Mouse (Mus musculus): ENCODE measurements around the gene Slc35a5. TPM values are rescaled to one million over a fixed set of nuclear protein-coding genes. Genes with fewer than 3 reads are reported as not detected.

The Slc35a5 gene
- polyA plus RNA-seq, 1 experiment from 2014 or later: 21.6 TPM

GRCm38 (mm10) chr16:45158136-45158521, 377 bp downstream of the Slc35a5 start:
- under 1% methylated on average over 20 of the region's 20 CpGs for WGBS
- ATAC-seq (ENCODE audit: low read depth): peak; percentile 74
- Histone ChIP-seq H3K36me3 (ENCODE audit: control insufficient read depth, insufficient read depth, low read length) (peaks cover 4% of the 10 kb centered on the region; the same call in 1 of the 2 replicates), H3K27ac (ENCODE audit: low read length) (peak overlapping the region; percentile 97), H3K4me3 (ENCODE audit: low read length) (peak overlapping the region; percentile 81), H3K9ac (ENCODE audit: low read length) (peak overlapping the region; percentile 90), H3K4me1 (replicated peaks; ENCODE audit: control insufficient read depth, insufficient read depth, low read length) (peaks cover 8% of the 10 kb centered on the region), H3K27me3 (ENCODE audit: control insufficient read depth, insufficient read depth, low read depth, low read length) (no peaks in the 10 kb centered on the region), H3K4me2 (ENCODE audit: low read depth, low read length) (peak overlapping the region; percentile 92), H3K9me3 (ENCODE audit: control insufficient read depth, low read length) (no peaks in the 10 kb centered on the region)

- Histone ChIP-seq H3K27ac (ENCODE audit: low read length) (no peak overlapping the region), H3K4me1 (replicated peaks; ENCODE audit: control insufficient read depth, insufficient read depth, low read length) (peaks cover 6% of the 10 kb centered on the region), H3K4me2 (ENCODE audit: low read depth, low read length) (no peak overlapping the region), H3K36me3 (ENCODE audit: control insufficient read depth, insufficient read depth, low read length) (peaks cover 6% of the 10 kb centered on the region), H3K9ac (ENCODE audit: low read length) (no peak overlapping the region), H3K27me3 (ENCODE audit: control insufficient read depth, insufficient read depth, low read depth, low read length) (no peaks in the 10 kb centered on the region), H3K9me3 (ENCODE audit: control insufficient read depth, low read length) (no peaks in the 10 kb centered on the region), H3K4me3 (ENCODE audit: low read length) (no peak overlapping the region)
- 68% methylated on average over 3 of the region's 3 CpGs for WGBS
- ATAC-seq (ENCODE audit: low read depth): no peak
Measured at GRCm38 (mm10) chr16:45154741-45155250, 3.7 kb downstream of the Slc35a5 start.

GRCm38 (mm10) chr16:45148488-45149082, 9.9 kb downstream of the Slc35a5 start:
- Histone ChIP-seq H3K4me1 (replicated peaks; ENCODE audit: control insufficient read depth, insufficient read depth, low read length) (0 out of 2 replicates have a peak, but pooled peaks cover 2% of the 10 kb centered on the region), H3K4me3 (ENCODE audit: low read length) (no peak overlapping the region), H3K27ac (ENCODE audit: low read length) (no peak overlapping the region), H3K9ac (ENCODE audit: low read length) (no peak overlapping the region), H3K4me2 (ENCODE audit: low read depth, low read length) (no peak overlapping the region), H3K36me3 (ENCODE audit: control insufficient read depth, insufficient read depth, low read length) (peaks cover 24% of the 10 kb centered on the region), H3K9me3 (ENCODE audit: control insufficient read depth, low read length) (no peaks in the 10 kb centered on the region), H3K27me3 (ENCODE audit: control insufficient read depth, insufficient read depth, low read depth, low read length) (no peaks in the 10 kb centered on the region)
- 90% methylated on average over 10 of the region's 10 CpGs for WGBS
- no peak for ATAC-seq (ENCODE audit: low read depth)

GRCm38 (mm10) chr16:45145119-45145518, 13.4 kb downstream of the Slc35a5 start:
- no peaks in the 10 kb centered on the region for H3K9me3 ChIP-seq (ENCODE audit: control insufficient read depth, low read length)
- H3K36me3 ChIP-seq (ENCODE audit: control insufficient read depth, insufficient read depth, low read length): peaks cover 34% of the 10 kb centered on the region
- ATAC-seq (ENCODE audit: low read depth): no peak
- no peak overlapping the region for H3K9ac ChIP-seq (ENCODE audit: low read length)
- H3K27me3 ChIP-seq (ENCODE audit: control insufficient read depth, insufficient read depth, low read depth, low read length): no peaks in the 10 kb centered on the region
- no peaks in the 10 kb centered on the region for H3K4me1 ChIP-seq (replicated peaks; ENCODE audit: control insufficient read depth, insufficient read depth, low read length)
- 78% methylated on average over 6 of the region's 6 CpGs for WGBS
- no peak overlapping the region for H3K27ac ChIP-seq (ENCODE audit: low read length)
- H3K4me3 ChIP-seq (ENCODE audit: low read length): no peak overlapping the region
- no peak overlapping the region for H3K4me2 ChIP-seq (ENCODE audit: low read depth, low read length)

GRCm38 (mm10) chr16:45142565-45142964, 15.9 kb downstream of the Slc35a5 start:
- Histone ChIP-seq H3K9me3 (ENCODE audit: control insufficient read depth, low read length) (no peaks in the 10 kb centered on the region), H3K4me3 (ENCODE audit: low read length) (no peak overlapping the region), H3K4me1 (replicated peaks; ENCODE audit: control insufficient read depth, insufficient read depth, low read length) (no peaks in the 10 kb centered on the region), H3K27ac (ENCODE audit: low read length) (no peak overlapping the region), H3K36me3 (ENCODE audit: control insufficient read depth, insufficient read depth, low read length) (peaks cover 29% of the 10 kb centered on the region), H3K27me3 (ENCODE audit: control insufficient read depth, insufficient read depth, low read depth, low read length) (no peaks in the 10 kb centered on the region), H3K4me2 (ENCODE audit: low read depth, low read length) (no peak overlapping the region), H3K9ac (ENCODE audit: low read length) (no peak overlapping the region)
- no peak for ATAC-seq (ENCODE audit: low read depth)
- WGBS: 86% methylated on average over 5 of the region's 5 CpGs

- no peak for ATAC-seq (ENCODE audit: low read depth)
Measured at GRCm38 (mm10) chr16:45141711-45142110, 16.8 kb downstream of the Slc35a5 start.

GRCm38 (mm10) chr16:45127936-45128710, 30.4 kb downstream of the Slc35a5 start:
- H3K4me3 ChIP-seq (ENCODE audit: low read length): no peak overlapping the region
- H3K9ac ChIP-seq (ENCODE audit: low read length): no peak overlapping the region
- H3K27ac ChIP-seq (ENCODE audit: low read length): no peak overlapping the region
- ATAC-seq (ENCODE audit: low read depth): no peak
- no peaks in the 10 kb centered on the region for H3K27me3 ChIP-seq (ENCODE audit: control insufficient read depth, insufficient read depth, low read depth, low read length)
- no peaks in the 10 kb centered on the region for H3K9me3 ChIP-seq (ENCODE audit: control insufficient read depth, low read length)
- WGBS: 81% methylated on average over 2 of the region's 2 CpGs
- no peaks in the 10 kb centered on the region for H3K4me1 ChIP-seq (replicated peaks; ENCODE audit: control insufficient read depth, insufficient read depth, low read length)
- H3K4me2 ChIP-seq (ENCODE audit: low read depth, low read length): no peak overlapping the region
- no peaks in the 10 kb centered on the region for H3K36me3 ChIP-seq (ENCODE audit: control insufficient read depth, insufficient read depth, low read length)

More at GRCm38 (mm10) chr16:45141711-45142110, 16.8 kb downstream of the Slc35a5 start:
- Histone ChIP-seq H3K27me3 (ENCODE audit: control insufficient read depth, insufficient read depth, low read depth, low read length) (no peaks in the 10 kb centered on the region), H3K4me1 (replicated peaks; ENCODE audit: control insufficient read depth, insufficient read depth, low read length) (no peaks in the 10 kb centered on the region), H3K9ac (ENCODE audit: low read length) (no peak overlapping the region), H3K36me3 (ENCODE audit: control insufficient read depth, insufficient read depth, low read length) (peaks cover 29% of the 10 kb centered on the region), H3K9me3 (ENCODE audit: control insufficient read depth, low read length) (no peaks in the 10 kb centered on the region), H3K4me2 (ENCODE audit: low read depth, low read length) (no peak overlapping the region), H3K27ac (ENCODE audit: low read length) (no peak overlapping the region), H3K4me3 (ENCODE audit: low read length) (no peak overlapping the region)
- WGBS: 88% methylated on average over 5 of the region's 5 CpGs

- Histone ChIP-seq H3K27me3 (ENCODE audit: control insufficient read depth, insufficient read depth, low read depth, low read length) (no peaks in the 10 kb centered on the region), H3K4me3 (ENCODE audit: low read length) (no peak overlapping the region), H3K27ac (ENCODE audit: low read length) (no peak overlapping the region), H3K9me3 (ENCODE audit: control insufficient read depth, low read length) (no peaks in the 10 kb centered on the region), H3K4me1 (replicated peaks; ENCODE audit: control insufficient read depth, insufficient read depth, low read length) (peaks cover 6% of the 10 kb centered on the region), H3K4me2 (ENCODE audit: low read depth, low read length) (no peak overlapping the region), H3K9ac (ENCODE audit: low read length) (no peak overlapping the region), H3K36me3 (ENCODE audit: control insufficient read depth, insufficient read depth, low read length) (no peaks in the 10 kb centered on the region)
- WGBS: 38% methylated on average over 9 of the region's 9 CpGs
- peak; percentile 47; the same call in 1 of the 2 replicates for ATAC-seq (ENCODE audit: low read depth)
Measured at GRCm38 (mm10) chr16:45124230-45125203, 34.0 kb downstream of the Slc35a5 start.

Data from lung, embryonic 16.5 days (tissue).